8 mouse cellular contexts compared by ENCODE assay signal in genomic region chr12:65072911-65073610, GRCm38 (mm10). TPM values are rescaled to one million over a fixed set of nuclear protein-coding genes. Genes with fewer than 3 reads are reported as not detected.
DNase-seq lines count a peak whose midpoint lies in the region; ATAC-seq and TF ChIP-seq lines count a peak whose summit lies in the region.

No protein-coding gene starts in this region.

- peaks cover 20% of the 10 kb centered on the region for H3K4me1 ChIP-seq in heart, embryonic 10.5 days
- peaks cover 39% of the 10 kb centered on the region for H3K4me1 ChIP-seq in forebrain, embryonic 10.5 days
- peaks cover 16 to 19% of the 10 kb centered on the region in 2 experiments for H3K4me1 ChIP-seq in liver, embryonic 14.5 days (replicated peaks; ENCODE audit: control insufficient read depth in 2 of 2, insufficient read depth in 2 of 2, low read length in 1 of 2)

- no peak for TF ChIP-seq CTCF in liver, embryonic 14.5 days (IDR thresholded peaks at IDR 0.05; ENCODE audit: low read depth)

- peak overlapping the region; percentile 90 for H3K4me3 ChIP-seq in heart, embryonic 10.5 days
- H3K4me3 ChIP-seq in forebrain, embryonic 10.5 days: peak overlapping the region; percentile 85
- peak overlapping the region; percentile 69 to 93 for H3K4me3 ChIP-seq in liver, embryonic 14.5 days (ENCODE audit: insufficient read depth in 1 of 2, low read depth in 2 of 2, low read length in 2 of 2)

- no peak for TF ChIP-seq EP300 in liver, embryonic 14.5 days (IDR thresholded peaks at IDR 0.05; ENCODE audit: low read depth)

- H3K27me3 ChIP-seq in heart, embryonic 10.5 days (ENCODE audit: insufficient read depth, poor library complexity, severe bottlenecking): no peaks in the 10 kb centered on the region
- no peaks in the 10 kb centered on the region for H3K27me3 ChIP-seq in forebrain, embryonic 10.5 days (ENCODE audit: poor library complexity, severe bottlenecking)
- no peaks in the 10 kb centered on the region; the same call in 1 of the 2 replicates for H3K27me3 ChIP-seq in liver, embryonic 14.5 days (ENCODE audit: control insufficient read depth, insufficient read depth, low read length)

- peak overlapping the region; percentile 99 for H3K27ac ChIP-seq in heart, embryonic 10.5 days
- peak overlapping the region; percentile 98 for H3K27ac ChIP-seq in forebrain, embryonic 10.5 days
- H3K27ac ChIP-seq in liver, embryonic 14.5 days: peak overlapping the region; percentile 35

- intact Hi-C loops in left cerebral cortex, postnatal 4 days (cut with DNase I): no loop called here

- WGBS in heart, embryonic 10.5 days: 3% methylated on average over 21 of the region's 21 CpGs
- 4% methylated on average over 21 of the region's 21 CpGs for WGBS in forebrain, embryonic 10.5 days
- WGBS in liver, embryonic 14.5 days (ENCODE audit: insufficient replicate concordance): 3% methylated on average over 21 of the region's 21 CpGs

- H3K36me3 ChIP-seq in heart, embryonic 10.5 days: peaks cover 26% of the 10 kb centered on the region
- H3K36me3 ChIP-seq in forebrain, embryonic 10.5 days (replicated peaks): peaks cover 41% of the 10 kb centered on the region
- H3K36me3 ChIP-seq in liver, embryonic 14.5 days (replicated peaks; ENCODE audit: control insufficient read depth, insufficient read depth, low read depth): 0 out of 2 replicates have a peak, but pooled peaks cover 3% of the 10 kb centered on the region

- peak overlapping the region; percentile 72 for H3K4me2 ChIP-seq in liver, embryonic 14.5 days (ENCODE audit: low read depth)

- no peak for ATAC-seq in liver, embryonic 14.5 days (ENCODE audit: insufficient read depth)
- no peak; the same call in 1 of the 2 replicates for ATAC-seq in frontal cortex, adult (ENCODE audit: low TSS enrichment)

- H3K9me3 ChIP-seq in heart, embryonic 10.5 days: no peaks in the 10 kb centered on the region
- no peaks in the 10 kb centered on the region for H3K9me3 ChIP-seq in forebrain, embryonic 10.5 days
- H3K9me3 ChIP-seq in liver, embryonic 14.5 days (ENCODE audit: control insufficient read depth, low read length): no peaks in the 10 kb centered on the region

- peak overlapping the region; percentile 83 for H3K9ac ChIP-seq in liver, embryonic 14.5 days (replicated peaks)

- DNase-seq in heart, embryonic 10.5 days (ENCODE audit: low spot score): no peak
- no peak for DNase-seq in heart, adult 8-10 months (ENCODE audit: low spot score)
- DNase-seq in CD4-positive, CD25-positive, alpha-beta regulatory T cell, adult 2 months (ENCODE audit: low read depth, low spot score): peak; percentile 24
- no peak for DNase-seq in forebrain, embryonic 10.5 days (ENCODE audit: extremely low spot score, low spot score)
- no peak for DNase-seq in liver, embryonic 14.5 days (ENCODE audit: low read depth in 3 of 3, low spot score in 3 of 3)
- no peak for DNase-seq in left cerebral cortex, postnatal 4 days
- no peak for DNase-seq in frontal cortex, adult 2 months (ENCODE audit: extremely low spot score in 1 of 2, low spot score in 1 of 2)

RNA-seq across cellular contexts. Expression of gene Fkbp3, which starts 0.7 kb away (rescaled TPM):
- 541 and 623 TPM in 2 replicates for polyA plus RNA-seq in heart, embryonic 10.5 days (2016; fragmentation: Nextera tagmentation; extraction: Ambion mirVana)
- total RNA-seq in heart, adult 8-10 months (2022): 100 to 1,000 TPM; 246 to 282 (median 260) TPM
- 764 and 801 TPM in 2 replicates for polyA plus RNA-seq in forebrain, embryonic 10.5 days (2016; fragmentation: Nextera tagmentation; extraction: Ambion mirVana)
- 34.3 and 66.5 TPM in 2 replicates for polyA plus RNA-seq in liver, embryonic 14.5 days (2012; rRNA removed)
- 147 and 152 TPM in 2 replicates for polyA plus RNA-seq in liver, embryonic 14.5 days (2014; fragmentation: Nextera tagmentation; extraction: Ambion mirVana)
- total RNA-seq in left cerebral cortex, postnatal 4 days (2021): 100 to 1,000 TPM; 168 to 186 TPM
- 270 and 323 TPM in 2 replicates for polyA plus RNA-seq in frontal cortex, adult 2 months (2012; rRNA removed)

RNA-seq across cellular contexts. Expression of gene Fancm, which starts 2.3 kb away (rescaled TPM):
- 10.4 and 12.0 TPM in 2 replicates for polyA plus RNA-seq in heart, embryonic 10.5 days (2016; fragmentation: Nextera tagmentation; extraction: Ambion mirVana)
- total RNA-seq in heart, adult 8-10 months (2022): 1 to 10 TPM; 3.4 to 4.2 (median 4.0) TPM
- 13.4 and 14.9 TPM in 2 replicates for polyA plus RNA-seq in forebrain, embryonic 10.5 days (2016; fragmentation: Nextera tagmentation; extraction: Ambion mirVana)
- 2.3 and 4.6 TPM in 2 replicates for polyA plus RNA-seq in liver, embryonic 14.5 days (2012; rRNA removed)
- polyA plus RNA-seq in liver, embryonic 14.5 days (2014; fragmentation: Nextera tagmentation; extraction: Ambion mirVana): 5.8 and 6.5 TPM in 2 replicates
- total RNA-seq in left cerebral cortex, postnatal 4 days (2021): 10 to 100 TPM; 13.0 to 18.6 TPM
- 6.7 and 7.4 TPM in 2 replicates for polyA plus RNA-seq in frontal cortex, adult 2 months (2012; rRNA removed)

RNA-seq across cellular contexts. Expression of gene Prpf39, which starts 36.9 kb away (rescaled TPM):
- 40.4 and 46.2 TPM in 2 replicates for polyA plus RNA-seq in heart, embryonic 10.5 days (2016; fragmentation: Nextera tagmentation; extraction: Ambion mirVana)
- total RNA-seq in heart, adult 8-10 months (2022): 10 to 100 TPM; 10.7 to 13.4 (median 11.9) TPM
- polyA plus RNA-seq in forebrain, embryonic 10.5 days (2016; fragmentation: Nextera tagmentation; extraction: Ambion mirVana): 63.5 and 67.8 TPM in 2 replicates
- polyA plus RNA-seq in liver, embryonic 14.5 days (2012; rRNA removed): 5.8 and 9.1 TPM in 2 replicates
- 14.3 and 14.5 TPM in 2 replicates for polyA plus RNA-seq in liver, embryonic 14.5 days (2014; fragmentation: Nextera tagmentation; extraction: Ambion mirVana)
- 10 to 100 TPM; 60.2 to 62.9 TPM for total RNA-seq in left cerebral cortex, postnatal 4 days (2021)
- 44.5 and 50.9 TPM in 2 replicates for polyA plus RNA-seq in frontal cortex, adult 2 months (2012; rRNA removed)

Comparison
In these comparisons a context has a peak if more than half of its experiments do, and no peak if none do; other contexts are left out.
1. H3K27ac ChIP-seq: peak in every context shown above with its lines; median percentile 99 in heart, embryonic 10.5 days; 98 in forebrain, embryonic 10.5 days; 35 in liver, embryonic 14.5 days.